Mouse (Mus musculus): ENCODE results near the gene Stx1a.
"Not testable (repeated sequence)": the region's sequence is repeated elsewhere in the genome, so short reads cannot be mapped to it uniquely, and the experiment has no call there.

Stx1a gene

GRCm38 (mm10) chr5:135040777-135041176 lies 17.5 kb downstream of the Stx1a start:
- DNase-seq (ENCODE audit: low read depth), result no peak

- DNase-seq (ENCODE audit: low read depth), result no peak
Measured at GRCm38 (mm10) chr5:135042105-135042788, 19.0 kb downstream of the Stx1a start.

- DNase-seq (ENCODE audit: low read depth), result no peak
Measured at GRCm38 (mm10) chr5:135044575-135044974, 21.3 kb downstream of the Stx1a start.

- no peak for DNase-seq (ENCODE audit: low read depth)
Measured at GRCm38 (mm10) chr5:135048539-135048938, 25.3 kb downstream of the Stx1a start.

GRCm38 (mm10) chr5:135049268-135049667 lies 26.0 kb downstream of the Stx1a start:
- not testable (repeated sequence) for DNase-seq (ENCODE audit: low read depth)

GRCm38 (mm10) chr5:135053356-135053755 lies 30.1 kb downstream of the Stx1a start:
- DNase-seq (ENCODE audit: low read depth), result no peak

- DNase-seq (ENCODE audit: low read depth), result peak; percentile 99
Measured at GRCm38 (mm10) chr5:135063629-135064381, 40.5 kb downstream of the Stx1a start, which contains the start of gene Dnajc30. TSS of gene Dnajc30 (plus strand) at chr5:135064202.

- DNase-seq (ENCODE audit: low read depth), result no peak
Measured at GRCm38 (mm10) chr5:135064382-135064766, 41.1 kb downstream of the Stx1a start.

GRCm38 (mm10) chr5:135064909-135065446 lies 41.7 kb downstream of the Stx1a start, which contains the start of gene Bud23:
TSS of gene Bud23 (minus strand) at chr5:135064959.
- peak; percentile 14 for DNase-seq (ENCODE audit: low read depth)

- no peak for DNase-seq (ENCODE audit: low read depth)
Measured at GRCm38 (mm10) chr5:135066008-135066407, 42.7 kb downstream of the Stx1a start.

GRCm38 (mm10) chr5:135070448-135070847 lies 47.2 kb downstream of the Stx1a start:
- no peak for DNase-seq (ENCODE audit: low read depth)

GRCm38 (mm10) chr5:135072061-135072460 lies 48.8 kb downstream of the Stx1a start:
- no peak for DNase-seq (ENCODE audit: low read depth)

GRCm38 (mm10) chr5:135072720-135073119 lies 49.4 kb downstream of the Stx1a start:
- no peak for DNase-seq (ENCODE audit: low read depth)

GRCm38 (mm10) chr5:135073349-135074150 lies 50.3 kb downstream of the Stx1a start:
- no peak for DNase-seq (ENCODE audit: low read depth)

GRCm38 (mm10) chr5:135075655-135076054 lies 52.4 kb downstream of the Stx1a start:
- no peak for DNase-seq (ENCODE audit: low read depth)

GRCm38 (mm10) chr5:135076368-135076767 lies 53.1 kb downstream of the Stx1a start:
- no peak for DNase-seq (ENCODE audit: low read depth)

- DNase-seq (ENCODE audit: low read depth), result peak; percentile 16
Measured at GRCm38 (mm10) chr5:135076931-135077505, 53.7 kb downstream of the Stx1a start.

- DNase-seq (ENCODE audit: low read depth), result peak; percentile 89
Measured at GRCm38 (mm10) chr5:135077564-135078481, 54.5 kb downstream of the Stx1a start, which contains the start of gene Vps37d. TSS of gene Vps37d (minus strand) at chr5:135078266.

- DNase-seq (ENCODE audit: low read depth), result no peak
Measured at GRCm38 (mm10) chr5:135078482-135078810, 55.2 kb downstream of the Stx1a start.

GRCm38 (mm10) chr5:135079578-135079977 lies 56.3 kb downstream of the Stx1a start:
- no peak for DNase-seq (ENCODE audit: low read depth)

GRCm38 (mm10) chr5:135080539-135080938 lies 57.3 kb downstream of the Stx1a start:
- no peak for DNase-seq (ENCODE audit: low read depth)

All from induced T-regulatory cell, adult 2 months (primary cell).